Mouse (Mus musculus): ENCODE data around the gene Tmem91.

DNA sequence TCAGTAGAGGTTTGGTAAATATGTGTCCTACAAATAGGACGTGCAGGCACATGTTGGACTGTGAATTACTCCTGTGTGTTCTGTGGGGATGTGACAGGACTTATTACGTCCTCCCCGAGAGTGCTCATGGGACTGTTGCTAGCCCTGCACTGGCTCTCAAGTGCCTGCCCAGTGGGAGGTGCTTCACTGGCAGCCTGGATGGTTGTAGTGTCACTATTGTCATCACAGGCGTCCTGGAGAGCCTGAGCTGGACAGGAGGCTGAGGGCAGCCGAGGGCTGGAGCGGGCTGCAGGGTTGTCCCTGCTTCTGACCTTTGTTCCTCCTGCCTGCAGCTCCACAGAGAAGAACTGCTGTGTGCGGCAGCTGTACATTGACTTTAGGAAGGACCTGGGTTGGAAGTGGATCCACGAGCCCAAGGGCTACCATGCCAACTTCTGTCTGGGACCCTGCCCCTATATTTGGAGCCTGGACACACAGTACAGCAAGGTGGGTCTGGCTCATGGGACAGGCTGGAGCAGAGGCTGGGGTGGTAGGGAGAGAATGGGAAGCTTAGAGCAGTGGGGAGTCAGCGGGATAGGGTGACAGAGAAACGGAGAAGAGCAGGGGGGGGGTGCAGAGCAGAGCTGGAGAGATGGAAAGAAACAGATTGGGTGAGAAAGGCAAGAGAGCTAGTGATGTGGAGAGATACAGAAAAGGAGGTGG is 29.0 kb upstream of the Tmem91 start:
- TF ChIP-seq CTCF (IDR thresholded peaks at IDR 0.05; ENCODE audit: borderline replicate concordance, insufficient read depth, low read depth, low read length): no peak
- no peak for TF ChIP-seq POLR2A (IDR thresholded peaks at IDR 0.05; ENCODE audit: borderline replicate concordance, insufficient read depth, low read length)
